Mouse (Mus musculus): Measurements from ENCODE around the gene Plekhm1.

- no peak for TF ChIP-seq CTCF (conservative IDR thresholded peaks at IDR 0.05; ENCODE audit: low read length)
- TF ChIP-seq NANOG (IDR thresholded peaks at IDR 0.05; ENCODE audit: borderline replicate concordance, low read length), result no peak
- TF ChIP-seq POU5F1 (IDR thresholded peaks at IDR 0.05; ENCODE audit: borderline replicate concordance, low read length), result no peak
Observed at GRCm38 (mm10) chr11:103314736-103315374, 97.6 kb downstream of the Plekhm1 start.

Measured in E14TG2a.4 (cell line).